Mouse (Mus musculus): Measurements from ENCODE around the gene Snrnp70. TPM values are rescaled to one million over a fixed set of nuclear protein-coding genes. Genes with fewer than 3 reads are reported as not detected.

Gene Snrnp70
- total RNA-seq (2014; rRNA removed) (43.3 and 46.4 TPM in 2 replicates), polyA plus RNA-seq (2012; rRNA removed) (59.2 and 101 TPM in 2 replicates)

- under 1% methylated on average over 60 of the region's 60 CpGs for WGBS
- DNase-seq (ENCODE audit: extremely low read depth, low read depth, low spot score), result peak; percentile 99
- peaks cover 15% of the 10 kb centered on the region for H3K36me3 ChIP-seq (ENCODE audit: control insufficient read depth, insufficient read depth, low read length)
- H3K4me1 ChIP-seq (ENCODE audit: control insufficient read depth, insufficient read depth, low read length), result peaks cover 9% of the 10 kb centered on the region
- peak within 1 kb of the TSS; percentile 81 for H3K9ac ChIP-seq (ENCODE audit: low read depth, low read length)
- H3K27ac ChIP-seq (replicated peaks; ENCODE audit: insufficient read depth, low read depth, low read length), result peak within 1 kb of the TSS; percentile 71
- peaks cover 16% of the 10 kb centered on the region for H3K79me2 ChIP-seq (ENCODE audit: control insufficient read depth, insufficient read depth, low read length)
- no peaks in the 10 kb centered on the region for H3K27me3 ChIP-seq (ENCODE audit: control insufficient read depth, insufficient read depth, low read length)
- H3K4me3 ChIP-seq (ENCODE audit: insufficient read depth, low read depth, low read length), result peak within 1 kb of the TSS; percentile 77
- TF ChIP-seq CTCF (IDR thresholded peaks at IDR 0.05; ENCODE audit: low read depth, low read length), result no peak
- TF ChIP-seq POLR2A (IDR thresholded peaks at IDR 0.05; ENCODE audit: extremely low read depth, insufficient read depth, low read length), result peak; percentile 88
These were observed at the start of gene Snrnp70 for GRCm38 (mm10) chr7:45395578-45396336. TSS of gene Snrnp70 (minus strand) at chr7:45395742.

GRCm38 (mm10) chr7:45443526-45444420, 48.2 kb upstream of the Snrnp70 start:
- H3K27me3 ChIP-seq (ENCODE audit: control insufficient read depth, insufficient read depth, low read length), result no peaks in the 10 kb centered on the region
- H3K36me3 ChIP-seq (ENCODE audit: control insufficient read depth, insufficient read depth, low read length), result no peaks in the 10 kb centered on the region; the same call in 1 of the 2 replicates
- no peak overlapping the region for H3K27ac ChIP-seq (replicated peaks; ENCODE audit: insufficient read depth, low read depth, low read length)
- no peak overlapping the region for H3K4me3 ChIP-seq (ENCODE audit: insufficient read depth, low read depth, low read length)
- no peak overlapping the region for H3K9ac ChIP-seq (ENCODE audit: low read depth, low read length)
- no peaks in the 10 kb centered on the region for H3K79me2 ChIP-seq (ENCODE audit: control insufficient read depth, insufficient read depth, low read length)
- 82% methylated on average over 22 of the region's 22 CpGs for WGBS
- TF ChIP-seq CTCF (IDR thresholded peaks at IDR 0.05; ENCODE audit: low read depth, low read length), result no peak
- TF ChIP-seq POLR2A (IDR thresholded peaks at IDR 0.05; ENCODE audit: extremely low read depth, insufficient read depth, low read length), result no peak
- H3K4me1 ChIP-seq (ENCODE audit: control insufficient read depth, insufficient read depth, low read length), result no peaks in the 10 kb centered on the region
- no peak for DNase-seq (ENCODE audit: extremely low read depth, low read depth, low spot score)

- 64% methylated on average over 19 of the region's 19 CpGs for WGBS
- TF ChIP-seq POLR2A (IDR thresholded peaks at IDR 0.05; ENCODE audit: extremely low read depth, insufficient read depth, low read length) (0 out of 2 replicates have a peak, but pooled peaks have one; percentile 11), CTCF (IDR thresholded peaks at IDR 0.05; ENCODE audit: low read depth, low read length) (no peak)
- H3K27me3 ChIP-seq (ENCODE audit: control insufficient read depth, insufficient read depth, low read length), result no peaks in the 10 kb centered on the region
- H3K4me1 ChIP-seq (ENCODE audit: control insufficient read depth, insufficient read depth, low read length), result peaks cover 14% of the 10 kb centered on the region
- H3K27ac ChIP-seq (replicated peaks; ENCODE audit: insufficient read depth, low read depth, low read length), result no peak within 1 kb of the TSS
- no peaks in the 10 kb centered on the region; the same call in 1 of the 2 replicates for H3K36me3 ChIP-seq (ENCODE audit: control insufficient read depth, insufficient read depth, low read length)
- H3K79me2 ChIP-seq (ENCODE audit: control insufficient read depth, insufficient read depth, low read length), result peaks cover 8% of the 10 kb centered on the region; the same call in 1 of the 2 replicates
- DNase-seq (ENCODE audit: extremely low read depth, low read depth, low spot score), result no peak
- no peak within 1 kb of the TSS for H3K4me3 ChIP-seq (ENCODE audit: insufficient read depth, low read depth, low read length)
- H3K9ac ChIP-seq (ENCODE audit: low read depth, low read length), result no peak within 1 kb of the TSS
These were observed 42.2 kb upstream of the Snrnp70 start, which contains the start of gene Ruvbl2 for GRCm38 (mm10) chr7:45437521-45438276. TSS of gene Ruvbl2 (minus strand) at chr7:45438096.

- no peak for TF ChIP-seq CTCF (IDR thresholded peaks at IDR 0.05; ENCODE audit: low read depth, low read length)
- TF ChIP-seq POLR2A (IDR thresholded peaks at IDR 0.05; ENCODE audit: extremely low read depth, insufficient read depth, low read length), result no peak
- H3K4me1 ChIP-seq (ENCODE audit: control insufficient read depth, insufficient read depth, low read length), result peaks cover 14% of the 10 kb centered on the region
- DNase-seq (ENCODE audit: extremely low read depth, low read depth, low spot score), result no peak
- WGBS, result 90% methylated on average over 6 of the region's 6 CpGs
- H3K27me3 ChIP-seq (ENCODE audit: control insufficient read depth, insufficient read depth, low read length), result no peaks in the 10 kb centered on the region
- H3K4me3 ChIP-seq (ENCODE audit: insufficient read depth, low read depth, low read length), result no peak overlapping the region
- no peaks in the 10 kb centered on the region; the same call in 1 of the 2 replicates for H3K36me3 ChIP-seq (ENCODE audit: control insufficient read depth, insufficient read depth, low read length)
- peaks cover 8% of the 10 kb centered on the region; the same call in 1 of the 2 replicates for H3K79me2 ChIP-seq (ENCODE audit: control insufficient read depth, insufficient read depth, low read length)
- H3K27ac ChIP-seq (replicated peaks; ENCODE audit: insufficient read depth, low read depth, low read length), result no peak overlapping the region
- H3K9ac ChIP-seq (ENCODE audit: low read depth, low read length), result no peak overlapping the region
These were observed 41.5 kb upstream of the Snrnp70 start for GRCm38 (mm10) chr7:45437046-45437445.

- H3K9ac ChIP-seq (ENCODE audit: low read depth, low read length), result no peak overlapping the region
These were observed 40.9 kb upstream of the Snrnp70 start for GRCm38 (mm10) chr7:45436444-45436843.

More at GRCm38 (mm10) chr7:45436444-45436843, 40.9 kb upstream of the Snrnp70 start:
- DNase-seq (ENCODE audit: extremely low read depth, low read depth, low spot score), result no peak
- peaks cover 8% of the 10 kb centered on the region; the same call in 1 of the 2 replicates for H3K79me2 ChIP-seq (ENCODE audit: control insufficient read depth, insufficient read depth, low read length)
- H3K36me3 ChIP-seq (ENCODE audit: control insufficient read depth, insufficient read depth, low read length), result no peaks in the 10 kb centered on the region; the same call in 1 of the 2 replicates
- peaks cover 14% of the 10 kb centered on the region for H3K4me1 ChIP-seq (ENCODE audit: control insufficient read depth, insufficient read depth, low read length)
- WGBS, result 88% methylated on average over 5 of the region's 5 CpGs
- H3K27ac ChIP-seq (replicated peaks; ENCODE audit: insufficient read depth, low read depth, low read length), result no peak overlapping the region
- no peaks in the 10 kb centered on the region for H3K27me3 ChIP-seq (ENCODE audit: control insufficient read depth, insufficient read depth, low read length)
- no peak overlapping the region for H3K4me3 ChIP-seq (ENCODE audit: insufficient read depth, low read depth, low read length)
- TF ChIP-seq POLR2A (IDR thresholded peaks at IDR 0.05; ENCODE audit: extremely low read depth, insufficient read depth, low read length) (no peak), CTCF (IDR thresholded peaks at IDR 0.05; ENCODE audit: low read depth, low read length) (no peak)
